Mouse (Mus musculus): Measurements from ENCODE around the gene Cx3cr1. TPM values are rescaled to one million over a fixed set of nuclear protein-coding genes. Genes with fewer than 3 reads are reported as not detected.

The Cx3cr1 gene
- polyA plus RNA-seq, 1 experiment = 7.5 TPM

DNA sequence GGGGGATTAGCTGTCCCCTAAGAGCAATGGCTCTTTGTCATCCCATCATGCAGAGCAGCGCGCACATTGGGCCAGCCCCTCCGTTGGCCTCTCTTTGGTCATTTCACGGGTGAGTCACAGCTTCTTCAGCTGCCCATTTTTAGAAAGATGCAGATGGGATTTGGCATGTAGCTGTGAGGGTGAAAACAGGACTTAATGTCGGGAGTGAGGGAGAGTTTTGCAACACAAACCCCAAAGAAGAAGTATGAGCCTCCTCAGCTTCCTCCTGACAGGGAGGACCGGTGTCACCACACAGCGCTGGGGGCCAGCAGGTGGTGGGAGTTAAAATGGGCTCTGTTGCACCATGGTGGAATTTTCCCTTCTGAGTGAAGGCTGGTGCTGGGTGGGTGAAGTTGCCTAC, 26.6 kb downstream of the Cx3cr1 start:
- H3K36me3 ChIP-seq (ENCODE audit: control insufficient read depth, insufficient read depth, low read length) = no peaks in the 10 kb centered on the region
- H3K4me1 ChIP-seq (replicated peaks; ENCODE audit: control insufficient read depth, insufficient read depth, low read length) = no peaks in the 10 kb centered on the region
- no peak overlapping the region for H3K27ac ChIP-seq (ENCODE audit: control insufficient read depth, insufficient read depth, low read length)
- H3K4me3 ChIP-seq (ENCODE audit: control insufficient read depth, insufficient read depth, low read length) = no peak overlapping the region
- TF ChIP-seq CTCF (IDR thresholded peaks at IDR 0.05; ENCODE audit: borderline replicate concordance, control insufficient read depth, extremely low read depth, insufficient read depth, low read length, poor library complexity) = no peak
- TF ChIP-seq POLR2A (IDR thresholded peaks at IDR 0.05; ENCODE audit: control insufficient read depth, extremely low read depth, insufficient read depth, low read length, poor library complexity) = no peak
- no peaks in the 10 kb centered on the region for H3K27me3 ChIP-seq (ENCODE audit: control insufficient read depth, insufficient read depth, low read length)
- WGBS = 46% methylated on average over 7 of the region's 7 CpGs
- DNase-seq = no peak

DNA sequence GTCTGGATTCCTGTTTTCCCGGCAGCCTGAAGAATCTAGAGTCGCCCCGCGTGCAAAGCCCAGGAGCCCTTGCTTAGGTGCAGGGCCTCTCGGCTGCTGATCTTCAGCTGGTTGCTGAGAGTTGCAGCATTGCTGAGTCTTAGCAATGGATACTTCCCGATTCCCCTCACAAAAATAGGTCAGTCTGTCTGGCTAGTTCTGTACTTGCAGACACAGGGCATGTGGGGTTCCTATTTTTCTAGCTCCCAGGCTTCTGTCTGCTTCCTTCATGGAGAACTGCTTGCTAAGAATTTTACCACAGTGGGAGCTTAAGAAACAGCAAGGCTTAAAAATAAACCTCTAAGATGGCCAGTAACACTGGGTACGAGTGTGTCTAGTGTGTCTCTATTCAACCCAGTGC, 32.3 kb downstream of the Cx3cr1 start:
- whole genome bisulfite sequencing = 94% methylated on average over 7 of the region's 7 CpGs
- no peak for DNase-seq
- Histone ChIP-seq H3K36me3 (ENCODE audit: control insufficient read depth, insufficient read depth, low read length) (no peaks in the 10 kb centered on the region), H3K27me3 (ENCODE audit: control insufficient read depth, insufficient read depth, low read length) (no peaks in the 10 kb centered on the region), H3K4me3 (ENCODE audit: control insufficient read depth, insufficient read depth, low read length) (no peak overlapping the region), H3K27ac (ENCODE audit: control insufficient read depth, insufficient read depth, low read length) (no peak overlapping the region), H3K4me1 (replicated peaks; ENCODE audit: control insufficient read depth, insufficient read depth, low read length) (peaks cover 3% of the 10 kb centered on the region; the same call in 1 of the 2 replicates)
- TF ChIP-seq CTCF (IDR thresholded peaks at IDR 0.05; ENCODE audit: borderline replicate concordance, control insufficient read depth, extremely low read depth, insufficient read depth, low read length, poor library complexity) (no peak), POLR2A (IDR thresholded peaks at IDR 0.05; ENCODE audit: control insufficient read depth, extremely low read depth, insufficient read depth, low read length, poor library complexity) (no peak)

DNA sequence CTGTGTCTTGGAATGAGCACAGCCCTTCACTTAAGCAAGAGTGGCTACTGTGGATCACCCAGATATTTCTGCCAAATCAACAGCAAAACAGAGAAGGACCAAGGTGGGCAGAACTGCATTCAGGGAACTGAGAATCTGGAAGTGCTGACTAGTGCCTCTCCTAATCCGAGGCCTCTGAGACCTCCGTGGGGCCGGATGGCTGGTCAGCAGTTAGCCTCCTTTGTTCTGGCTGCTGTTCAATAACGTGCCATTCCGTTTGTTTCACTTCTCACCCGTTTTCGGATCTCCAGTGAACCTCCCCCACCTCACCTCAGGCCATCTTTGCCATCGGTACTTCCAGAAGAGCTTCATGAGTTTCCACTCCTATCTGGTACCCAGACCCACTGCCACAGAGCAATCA, 35.3 kb downstream of the Cx3cr1 start:
- 95% methylated on average over 8 of the region's 8 CpGs for WGBS
- no peak for DNase-seq
- no peaks in the 10 kb centered on the region; the same call in 1 of the 2 replicates for H3K27me3 ChIP-seq (ENCODE audit: control insufficient read depth, insufficient read depth, low read length)
- no peak overlapping the region for H3K4me3 ChIP-seq (ENCODE audit: control insufficient read depth, insufficient read depth, low read length)
- H3K27ac ChIP-seq (ENCODE audit: control insufficient read depth, insufficient read depth, low read length) = no peak overlapping the region
- no peaks in the 10 kb centered on the region for H3K36me3 ChIP-seq (ENCODE audit: control insufficient read depth, insufficient read depth, low read length)
- H3K4me1 ChIP-seq (replicated peaks; ENCODE audit: control insufficient read depth, insufficient read depth, low read length) = peaks cover 12% of the 10 kb centered on the region
- TF ChIP-seq POLR2A (IDR thresholded peaks at IDR 0.05; ENCODE audit: control insufficient read depth, extremely low read depth, insufficient read depth, low read length, poor library complexity) (no peak), CTCF (IDR thresholded peaks at IDR 0.05; ENCODE audit: borderline replicate concordance, control insufficient read depth, extremely low read depth, insufficient read depth, low read length, poor library complexity) (no peak)

DNA sequence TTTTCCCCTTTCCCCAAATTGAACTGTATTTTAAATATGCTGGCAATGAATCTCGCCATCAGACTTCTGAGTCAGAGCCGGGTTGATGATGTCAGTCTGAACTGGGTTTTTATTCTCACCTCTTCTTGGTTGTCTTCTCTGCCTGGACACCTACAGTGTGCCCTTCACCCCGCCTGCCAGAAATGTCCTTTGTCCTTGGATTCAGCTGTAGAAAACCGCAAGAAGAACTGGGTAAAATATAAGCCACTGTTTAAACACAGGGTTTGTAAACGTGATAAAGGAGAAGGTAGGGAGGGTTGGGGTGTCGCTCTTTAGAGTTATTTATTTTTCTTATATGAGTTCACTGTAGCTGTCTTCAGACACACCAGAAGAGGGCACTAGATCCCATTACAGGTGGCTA, 37.0 kb downstream of the Cx3cr1 start:
- WGBS = 94% methylated on average over 6 of the region's 6 CpGs

DNA sequence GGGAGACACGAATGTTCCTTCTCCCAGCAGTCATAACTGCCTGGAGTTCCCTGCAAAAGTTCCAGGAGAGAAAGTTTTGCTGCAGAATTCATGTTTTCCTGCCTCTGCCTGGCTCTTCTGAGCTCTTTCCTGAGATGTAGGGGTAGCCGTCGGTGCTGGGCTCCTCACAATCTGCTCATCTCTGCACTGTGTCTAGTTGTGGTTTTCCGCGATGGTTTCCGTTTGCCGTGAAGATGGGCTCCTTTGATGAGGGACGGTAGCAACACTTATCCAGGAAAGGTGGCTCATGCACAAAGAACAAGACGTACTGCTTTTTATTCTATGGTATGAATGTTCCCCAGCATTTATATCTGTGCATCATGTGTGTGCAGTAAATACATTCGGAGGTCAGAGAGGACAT, 39.3 kb downstream of the Cx3cr1 start:
- H3K4me1 ChIP-seq (replicated peaks; ENCODE audit: control insufficient read depth, insufficient read depth, low read length) = peaks cover 19% of the 10 kb centered on the region
- no peaks in the 10 kb centered on the region; the same call in 1 of the 2 replicates for H3K27me3 ChIP-seq (ENCODE audit: control insufficient read depth, insufficient read depth, low read length)
- DNase-seq = peak; percentile 69
- no peaks in the 10 kb centered on the region for H3K36me3 ChIP-seq (ENCODE audit: control insufficient read depth, insufficient read depth, low read length)
- no peak overlapping the region for H3K27ac ChIP-seq (ENCODE audit: control insufficient read depth, insufficient read depth, low read length)
- WGBS = 10% methylated on average over 10 of the region's 10 CpGs
- TF ChIP-seq POLR2A (IDR thresholded peaks at IDR 0.05; ENCODE audit: control insufficient read depth, extremely low read depth, insufficient read depth, low read length, poor library complexity) (no peak), CTCF (IDR thresholded peaks at IDR 0.05; ENCODE audit: borderline replicate concordance, control insufficient read depth, extremely low read depth, insufficient read depth, low read length, poor library complexity) (no peak)
- no peak overlapping the region for H3K4me3 ChIP-seq (ENCODE audit: control insufficient read depth, insufficient read depth, low read length)

More for the DNA sequence above, 37.0 kb downstream of the Cx3cr1 start:
- TF ChIP-seq POLR2A (IDR thresholded peaks at IDR 0.05; ENCODE audit: control insufficient read depth, extremely low read depth, insufficient read depth, low read length, poor library complexity) = no peak
- no peak for TF ChIP-seq CTCF (IDR thresholded peaks at IDR 0.05; ENCODE audit: borderline replicate concordance, control insufficient read depth, extremely low read depth, insufficient read depth, low read length, poor library complexity)
- Histone ChIP-seq H3K4me1 (replicated peaks; ENCODE audit: control insufficient read depth, insufficient read depth, low read length) (peaks cover 19% of the 10 kb centered on the region), H3K36me3 (ENCODE audit: control insufficient read depth, insufficient read depth, low read length) (no peaks in the 10 kb centered on the region), H3K4me3 (ENCODE audit: control insufficient read depth, insufficient read depth, low read length) (no peak overlapping the region), H3K27me3 (ENCODE audit: control insufficient read depth, insufficient read depth, low read length) (no peaks in the 10 kb centered on the region; the same call in 1 of the 2 replicates), H3K27ac (ENCODE audit: control insufficient read depth, insufficient read depth, low read length) (no peak overlapping the region)
- no peak for DNase-seq

DNA sequence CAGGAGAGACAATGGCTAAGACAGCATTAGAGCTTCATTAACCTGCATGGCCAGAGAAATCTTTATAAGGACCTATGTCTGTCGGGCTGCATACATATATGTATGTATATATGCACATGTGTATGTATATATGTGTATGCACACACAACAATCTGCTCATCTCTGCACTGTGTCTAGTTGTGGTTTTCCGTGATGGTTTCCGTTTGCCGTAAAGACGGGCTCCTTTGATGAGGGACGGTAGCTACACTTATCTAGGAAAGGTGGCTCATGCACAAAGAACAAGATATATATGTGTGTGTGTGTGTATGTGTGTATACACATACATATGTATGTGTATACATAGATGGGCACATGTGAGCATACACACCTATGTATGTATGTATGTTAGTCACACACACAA, 39.8 kb downstream of the Cx3cr1 start:
- TF ChIP-seq POLR2A (IDR thresholded peaks at IDR 0.05; ENCODE audit: control insufficient read depth, extremely low read depth, insufficient read depth, low read length, poor library complexity) = no peak
- no peak for TF ChIP-seq CTCF (IDR thresholded peaks at IDR 0.05; ENCODE audit: borderline replicate concordance, control insufficient read depth, extremely low read depth, insufficient read depth, low read length, poor library complexity)
- WGBS = 57% methylated on average over 6 of the region's 6 CpGs
- DNase-seq = no peak
- Histone ChIP-seq H3K36me3 (ENCODE audit: control insufficient read depth, insufficient read depth, low read length) (no peaks in the 10 kb centered on the region), H3K27ac (ENCODE audit: control insufficient read depth, insufficient read depth, low read length) (no peak overlapping the region), H3K27me3 (ENCODE audit: control insufficient read depth, insufficient read depth, low read length) (no peaks in the 10 kb centered on the region; the same call in 1 of the 2 replicates), H3K4me1 (replicated peaks; ENCODE audit: control insufficient read depth, insufficient read depth, low read length) (peaks cover 19% of the 10 kb centered on the region), H3K4me3 (ENCODE audit: control insufficient read depth, insufficient read depth, low read length) (no peak overlapping the region)
